Mouse (Mus musculus): ENCODE measurements around the gene Usp19.
A peak's percentile ranks its signal among the peaks of the same experiment; 100 is the strongest.

Usp19 gene

DNA sequence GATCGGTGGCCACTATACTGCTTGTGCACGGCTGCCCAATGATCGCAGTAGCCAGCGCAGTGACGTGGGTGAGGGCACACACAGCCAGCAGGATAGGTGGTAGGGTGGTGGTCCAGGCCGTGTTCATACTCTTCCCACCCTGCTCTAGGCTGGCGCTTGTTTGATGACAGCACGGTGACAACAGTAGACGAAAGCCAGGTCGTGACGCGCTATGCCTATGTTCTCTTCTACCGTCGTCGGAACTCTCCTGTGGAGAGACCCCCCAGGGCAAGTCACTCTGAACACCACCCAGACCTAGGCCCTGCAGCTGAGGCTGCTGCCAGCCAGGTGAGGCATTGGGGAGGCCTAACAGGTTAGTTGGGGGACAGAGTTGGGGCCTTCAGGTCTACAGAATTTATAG is 9.5 kb downstream of the Usp19 start:
- DNase-seq = no peak

- DNase-seq = no peak
Measured at GRCm38 (mm10) chr9:108506901-108507300, 16.5 kb downstream of the Usp19 start.

- peak; percentile 92 to 93 for DNase-seq
Measured at GRCm38 (mm10) chr9:108507619-108508434, 17.4 kb downstream of the Usp19 start, which contains the start of gene Qars. Gene Qars (plus strand): TSS chr9:108507706.

GRCm38 (mm10) chr9:108508776-108509175 is 18.4 kb downstream of the Usp19 start:
- DNase-seq = no peak

- peak; percentile 90 to 91 for DNase-seq
Measured at GRCm38 (mm10) chr9:108516380-108517251, 26.2 kb downstream of the Usp19 start, which contains the start of gene Qrich1. Gene Qrich1 (plus strand): TSS chr9:108516806.

GRCm38 (mm10) chr9:108517253-108517930 is 27.0 kb downstream of the Usp19 start:
- DNase-seq = peak; percentile 84 to 85

DNA sequence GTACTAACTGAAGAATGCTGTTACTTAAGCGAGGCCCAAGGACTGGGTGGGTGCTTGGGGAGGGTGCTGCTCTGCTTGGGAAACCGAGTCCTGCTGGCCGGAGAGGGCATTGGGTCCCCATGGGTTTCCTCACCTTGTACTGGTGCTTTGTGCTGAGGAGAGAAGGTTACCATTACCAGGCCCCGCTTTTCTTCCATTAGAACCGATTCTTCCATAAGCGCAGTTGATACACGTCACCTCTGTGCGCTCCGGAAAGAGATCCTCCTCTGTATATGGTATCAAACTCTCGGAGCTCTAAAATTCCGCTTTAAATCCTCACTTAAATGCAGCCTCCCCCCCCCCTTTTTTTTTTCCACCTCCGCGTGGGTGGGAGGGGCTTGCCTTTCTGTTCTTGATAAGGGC is 27.5 kb downstream of the Usp19 start:
- DNase-seq = peak in 1 of 2 experiments; percentile 57

DNA sequence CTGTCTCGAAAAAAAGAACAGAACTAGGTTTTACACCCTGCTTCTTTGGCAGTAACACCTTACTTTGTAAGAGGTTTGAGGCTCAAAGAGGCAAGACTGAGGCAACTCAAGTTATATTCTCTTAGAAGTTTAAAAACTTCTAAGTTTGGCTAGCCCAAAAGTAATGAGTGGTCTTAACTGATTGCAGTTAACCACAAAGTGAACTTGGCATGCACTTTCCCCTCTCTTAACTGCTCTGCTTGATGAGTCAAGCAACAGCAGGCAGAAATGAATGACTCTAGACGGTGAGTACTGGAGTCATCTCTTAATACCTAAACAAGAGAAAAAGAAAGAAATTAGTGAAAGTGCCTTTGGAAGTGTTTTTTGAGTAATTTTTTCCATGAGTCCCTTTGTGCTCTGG is 31.2 kb downstream of the Usp19 start:
- no peak for DNase-seq

DNA sequence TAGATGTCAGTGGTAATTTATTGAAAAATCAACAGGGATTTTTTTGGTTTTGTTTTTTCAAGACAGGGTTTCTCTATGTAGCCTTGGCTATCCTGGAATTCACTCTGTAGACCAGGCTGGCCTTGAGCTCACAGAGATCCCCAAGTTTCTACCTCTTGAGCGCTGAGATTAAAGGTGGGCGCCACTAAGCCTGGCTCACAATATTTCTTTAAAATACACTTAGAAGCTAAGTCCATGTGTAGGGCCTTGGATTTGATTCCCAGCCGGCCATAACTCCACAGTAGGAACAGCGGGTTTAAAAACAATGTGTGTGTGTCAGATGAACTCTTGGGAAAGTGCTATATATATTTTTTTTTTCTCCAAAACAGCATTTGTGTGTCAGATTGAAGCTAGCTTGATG is 32.9 kb downstream of the Usp19 start:
- DNase-seq = no peak

DNA sequence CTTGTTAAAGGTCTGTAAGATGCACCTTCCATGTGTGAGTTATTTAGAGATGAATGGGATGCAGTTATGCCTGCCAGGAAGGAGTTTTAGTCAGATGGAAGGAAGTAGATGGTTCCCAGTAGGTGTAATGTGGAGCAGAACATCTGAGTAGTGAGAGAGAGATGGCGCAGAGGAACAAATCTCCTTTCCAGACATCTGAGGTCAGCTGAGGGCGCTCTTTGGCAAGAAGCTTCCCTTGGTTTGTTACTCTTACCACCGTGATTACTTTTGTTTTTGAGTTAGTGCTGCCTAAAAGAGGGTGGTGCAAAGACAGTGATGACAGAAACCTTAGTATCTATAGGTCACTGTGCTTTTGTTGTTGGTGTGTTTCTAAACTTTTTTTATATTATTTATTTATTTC is 35.0 kb downstream of the Usp19 start:
- DNase-seq = no peak

- no peak for DNase-seq
Measured at GRCm38 (mm10) chr9:108530954-108531353, 40.6 kb downstream of the Usp19 start.

DNA sequence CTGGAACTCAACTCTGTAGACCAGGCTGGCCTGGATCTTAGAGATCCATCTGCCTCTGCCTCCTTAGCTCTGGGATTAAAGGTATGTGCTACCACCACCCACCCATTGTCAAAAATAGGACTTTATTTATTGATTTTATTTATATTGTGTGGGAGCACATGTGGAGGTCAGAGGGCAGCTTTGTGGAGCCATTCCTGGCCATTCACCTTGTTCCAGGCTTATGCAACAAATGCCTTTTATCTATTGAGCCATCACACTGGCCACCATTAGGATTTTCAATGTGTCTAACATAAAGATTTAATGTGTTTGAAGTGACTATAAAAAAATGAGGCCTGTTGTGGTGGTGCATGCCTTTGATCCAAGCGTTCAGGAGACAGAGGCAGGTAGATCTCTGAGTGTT is 41.1 kb downstream of the Usp19 start:
- no peak for DNase-seq

- no peak for DNase-seq
Measured at GRCm38 (mm10) chr9:108540846-108541245, 50.4 kb downstream of the Usp19 start.

GRCm38 (mm10) chr9:108545986-108546385 is 55.6 kb downstream of the Usp19 start:
- DNase-seq = no peak

DNA sequence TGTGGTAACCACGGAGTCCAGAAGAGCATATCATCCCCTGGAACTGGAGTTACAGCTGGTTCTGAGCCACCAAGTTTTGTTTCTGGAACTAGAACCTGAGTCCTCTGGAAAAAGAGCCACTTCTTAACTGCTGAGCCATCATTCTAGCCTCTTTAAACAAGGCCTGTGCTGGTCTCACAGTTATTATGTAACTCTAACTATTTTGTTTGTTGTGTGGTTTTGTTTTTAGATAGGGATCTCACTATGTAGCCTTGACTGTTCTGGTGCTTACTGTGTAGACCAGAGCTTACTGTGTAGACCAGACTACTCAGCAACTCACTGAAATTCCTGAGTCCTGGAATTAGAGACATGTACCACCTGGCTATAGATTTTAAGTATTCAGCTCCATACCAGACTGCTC is 56.5 kb downstream of the Usp19 start:
- no peak for DNase-seq
